Mouse (Mus musculus) stomach, postnatal 0 days (tissue): ENCODE measurements around the gene Akt2.

Experiments used
- CTCF ChIP-seq: IDR thresholded peaks from 2 replicates; pipeline ENCODE4 v1.5.1; 2016; ENCODE audit warnings: antibody characterized with exemption, low read depth, mild to moderate bottlenecking, moderate library complexity
- EP300 ChIP-seq: optimal IDR thresholded peaks from 2 replicates; pipeline ENCODE3; 2016; ENCODE audit warnings: antibody characterized with exemption

DNA sequence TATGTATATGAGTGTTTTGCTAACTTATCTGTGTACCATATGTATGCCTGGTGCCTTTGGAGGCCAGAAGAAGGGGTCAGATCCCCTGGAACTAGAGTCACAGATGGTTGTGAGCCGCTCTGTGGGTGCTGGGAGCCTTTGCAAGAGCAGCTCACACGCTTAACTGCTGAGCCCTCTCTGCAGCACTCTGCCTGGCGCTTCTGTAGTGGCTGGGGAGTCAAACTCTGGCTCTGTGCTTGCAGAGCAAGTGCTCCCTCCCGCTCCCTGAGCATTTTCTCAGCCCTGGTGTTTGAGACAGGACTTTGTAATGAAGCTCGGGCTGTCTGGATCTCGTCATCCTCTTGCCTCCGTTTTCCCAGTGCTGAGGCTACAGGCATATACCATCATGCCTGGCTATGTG, 6.7 kb downstream of the Akt2 start:
- TF ChIP-seq CTCF: no peak
- TF ChIP-seq EP300: no peak
